Mouse (Mus musculus) liver, adult 2 months (tissue): ENCODE data around the gene Plcb2.

Experiments used
- CTCF ChIP-seq: fragments of 200-500 bp; IDR thresholded peaks from 2 replicates; pipeline ENCODE4 v1.5.1; 2011; ENCODE audit warnings: low read depth, low read length, control low read depth
- POLR2A ChIP-seq: fragments of 200-500 bp; IDR thresholded peaks from 2 replicates; pipeline ENCODE4 v1.6.1; 2011; ENCODE audit warnings: low read length, control low read depth; ENCODE audit not compliant: insufficient read depth; ENCODE audit errors: extremely low read depth

GRCm38 (mm10) chr2:118747301-118747960 is 19.2 kb upstream of the Plcb2 start:
- no peak for TF ChIP-seq CTCF
- no peak for TF ChIP-seq POLR2A
